Mouse (Mus musculus): ENCODE data around the gene Fam98a.

- TF ChIP-seq CHD2 (IDR thresholded peaks at IDR 0.05; ENCODE audit: low read depth, low read length) (no peak), ZC3H11A (IDR thresholded peaks at IDR 0.05; ENCODE audit: borderline replicate concordance, low read depth, low read length) (no peak), HCFC1 (IDR thresholded peaks at IDR 0.05; ENCODE audit: borderline replicate concordance, insufficient read depth, low read length) (no peak), MAFK (IDR thresholded peaks at IDR 0.05; ENCODE audit: insufficient read depth, low read depth, low read length) (no peak)
Measured at GRCm38 (mm10) chr17:75582738-75583137, 31.0 kb upstream of the Fam98a start.

Measured in ES-E14 (cell line).